Mouse (Mus musculus) lung, adult 18-20 months (tissue): ENCODE results near the gene Zbtb24.

Experiments
- DNase-seq, 2 experiments: peaks; one replicate each; pipeline ENCODE4 v3.0.0; 2022; ENCODE audit warnings: mixed read lengths in 2 of 2

Zbtb24 gene

GRCm38 (mm10) chr10:41467325-41467724 is 17.1 kb downstream of the Zbtb24 start:
- DNase-seq: no peak

DNA sequence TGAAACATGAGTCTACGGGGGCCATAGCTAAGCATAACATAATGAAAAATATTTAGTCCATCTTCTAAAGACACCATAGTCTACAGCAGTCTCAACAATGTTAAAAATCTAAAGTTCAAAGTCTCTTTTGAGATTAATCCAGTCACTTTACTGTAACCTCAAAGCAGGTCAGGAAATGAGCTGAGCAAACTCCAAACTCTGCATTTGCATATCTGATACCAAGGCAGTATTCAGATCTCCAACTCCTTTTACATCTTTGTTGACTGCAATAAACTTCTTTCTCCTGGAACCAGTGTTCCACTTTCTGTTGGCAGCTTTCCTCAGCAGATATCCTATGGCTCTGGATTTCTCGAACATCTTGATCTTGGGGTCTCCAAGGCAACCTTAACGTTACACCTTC is 20.5 kb downstream of the Zbtb24 start:
- DNase-seq: no peak

GRCm38 (mm10) chr10:41472534-41472933 is 22.4 kb downstream of the Zbtb24 start:
- no peak for DNase-seq

- no peak for DNase-seq
Observed at GRCm38 (mm10) chr10:41472962-41473481, 22.8 kb downstream of the Zbtb24 start.

GRCm38 (mm10) chr10:41473782-41474468 is 23.7 kb downstream of the Zbtb24 start:
- DNase-seq: peak; percentile 46 to 49

GRCm38 (mm10) chr10:41474981-41475391 is 24.8 kb downstream of the Zbtb24 start:
- peak; percentile 63 to 75 for DNase-seq

DNA sequence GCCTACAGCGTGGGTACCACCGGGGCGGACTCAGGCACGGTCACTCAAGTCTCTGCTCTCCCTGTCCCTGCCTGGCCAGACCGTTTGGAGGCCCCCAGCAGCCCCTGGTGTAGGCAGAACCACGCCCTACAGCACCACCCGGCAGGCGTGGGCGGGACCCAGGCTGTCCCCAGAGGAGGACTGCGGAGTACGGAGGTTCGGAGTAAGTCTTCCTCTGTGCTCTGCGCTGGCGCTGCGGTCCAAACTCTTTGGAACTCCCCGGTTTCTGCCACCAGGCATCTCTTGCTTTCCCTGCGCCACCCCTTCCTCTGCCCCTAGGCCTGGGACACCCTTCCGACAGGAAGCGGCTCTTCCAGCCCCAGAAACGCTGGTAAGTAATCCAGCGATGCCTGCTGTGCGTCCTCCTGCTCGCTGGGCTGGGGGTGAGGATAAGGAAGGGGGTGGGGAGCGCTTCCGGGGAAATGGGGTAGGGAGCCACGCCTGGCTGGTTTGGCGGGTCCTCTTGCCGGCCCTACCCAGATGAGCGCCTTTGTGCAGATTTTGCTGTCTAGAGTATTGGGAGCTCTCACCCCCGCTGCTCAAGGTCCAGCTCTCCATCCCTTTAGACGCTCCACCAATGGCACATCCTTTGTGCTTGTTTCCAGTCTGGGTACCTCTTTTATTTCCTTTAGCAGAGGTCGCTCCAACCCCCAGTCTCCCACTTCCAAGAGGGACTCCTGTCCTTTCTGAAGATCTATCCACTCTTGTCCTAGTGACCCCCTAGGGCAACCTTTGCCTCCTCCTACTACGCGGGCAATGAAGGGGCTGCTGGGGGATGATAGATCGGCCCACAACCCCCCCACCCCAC is 26.2 kb downstream of the Zbtb24 start, which contains the start of gene Mical1:
Mical1 (plus strand) TSS at position 144 of the 847 bp plus-strand sequence.
- DNase-seq: peak; percentile 78 to 80

DNA sequence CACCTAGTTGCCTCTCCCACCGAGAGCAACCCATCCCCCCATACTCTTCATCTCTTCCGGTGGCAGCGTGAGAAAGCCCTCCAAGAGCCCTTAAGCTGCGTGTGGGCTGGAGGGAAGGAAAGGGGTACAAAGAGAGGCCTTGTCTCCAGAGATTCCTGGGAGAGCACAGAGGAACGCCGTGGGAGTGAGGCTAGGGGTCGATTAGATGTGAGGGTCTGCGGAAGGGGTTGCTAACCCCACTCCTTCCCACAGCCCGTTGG is 26.8 kb downstream of the Zbtb24 start:
- DNase-seq: no peak

DNA sequence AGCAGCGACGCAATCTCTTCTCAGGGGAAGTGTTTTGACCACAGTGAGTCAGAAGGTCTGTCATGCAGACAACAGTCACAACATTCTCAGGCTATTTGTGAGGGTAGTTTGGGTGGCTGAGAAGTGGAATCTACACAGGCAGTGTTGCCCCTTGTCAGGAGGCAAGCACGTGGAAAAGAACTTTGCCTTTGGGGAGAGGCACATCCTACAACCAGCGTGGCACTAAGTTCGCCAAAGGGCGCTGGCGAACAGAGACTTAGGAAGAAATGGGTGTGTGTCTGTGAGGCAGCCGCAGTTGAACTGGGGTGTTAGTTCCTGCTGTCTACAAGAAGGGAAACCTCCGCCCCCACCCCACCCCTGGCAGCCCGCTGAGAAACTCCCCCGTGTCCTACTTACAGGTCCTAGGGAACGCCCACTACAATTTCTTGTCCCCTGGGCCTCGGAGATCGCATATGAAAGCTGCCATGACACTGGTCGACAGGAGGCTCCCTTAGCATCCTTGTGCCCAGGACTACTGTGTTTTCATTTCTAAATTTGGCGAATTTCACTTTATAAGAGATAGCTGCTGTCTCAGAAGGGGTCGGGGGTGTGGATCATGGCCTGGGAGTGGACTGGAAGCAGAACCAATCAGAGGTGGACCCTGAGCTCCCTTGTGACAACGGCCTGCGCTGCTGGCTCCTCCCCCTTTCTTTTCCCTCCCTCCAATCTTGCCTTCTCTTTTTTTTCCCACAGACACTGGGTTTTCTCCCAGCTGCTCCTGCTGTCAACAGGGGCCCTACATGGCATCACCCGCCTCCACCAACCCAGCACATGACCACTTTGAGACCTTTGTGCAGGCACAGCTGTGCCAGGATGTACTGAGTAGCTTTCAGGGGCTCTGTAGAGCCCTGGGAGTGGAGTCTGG is 27.3 kb downstream of the Zbtb24 start:
- DNase-seq: peak; percentile 80 to 83

DNA sequence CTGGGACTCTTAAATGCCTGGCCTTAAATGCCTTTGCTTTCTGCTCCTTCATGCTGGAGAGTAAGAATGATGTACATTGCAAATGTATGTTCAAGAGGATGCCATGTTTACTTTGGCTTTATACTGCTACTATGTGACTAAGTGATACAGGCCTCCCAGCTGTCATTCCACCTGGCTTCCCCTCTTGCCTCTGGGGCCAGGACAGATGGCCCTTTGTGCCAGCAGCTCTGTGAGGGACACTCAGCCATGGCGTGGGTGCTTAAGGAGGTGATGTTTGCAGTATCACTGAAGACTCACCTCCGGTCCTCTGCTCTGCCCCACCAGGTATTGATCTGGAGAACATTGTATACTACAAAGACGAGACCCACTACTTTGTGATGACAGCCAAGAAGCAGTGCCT is 29.8 kb downstream of the Zbtb24 start:
- no peak for DNase-seq

- no peak for DNase-seq
Observed at GRCm38 (mm10) chr10:41480938-41481880, 31.0 kb downstream of the Zbtb24 start.

GRCm38 (mm10) chr10:41482446-41482845 is 32.3 kb downstream of the Zbtb24 start:
- no peak for DNase-seq

DNA sequence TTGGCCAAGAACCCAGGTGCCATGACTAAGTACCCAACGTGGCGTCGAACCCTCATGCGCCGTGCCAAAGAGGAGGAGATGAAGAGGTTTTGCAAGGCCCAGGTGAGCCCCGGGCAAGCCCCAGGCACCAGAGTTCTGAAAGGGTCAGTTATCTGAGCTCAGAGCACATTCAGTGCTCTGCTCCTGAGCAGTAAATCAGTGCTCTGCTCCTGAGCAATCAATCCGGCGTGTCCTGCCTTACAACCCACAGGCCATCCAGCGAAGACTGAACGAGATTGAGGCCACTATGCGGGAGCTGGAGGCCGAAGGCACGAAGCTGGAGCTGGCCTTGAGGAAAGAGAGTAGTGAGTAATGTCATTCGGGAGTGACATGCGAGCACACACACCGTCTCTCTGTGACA is 35.6 kb downstream of the Zbtb24 start:
- DNase-seq: no peak

DNA sequence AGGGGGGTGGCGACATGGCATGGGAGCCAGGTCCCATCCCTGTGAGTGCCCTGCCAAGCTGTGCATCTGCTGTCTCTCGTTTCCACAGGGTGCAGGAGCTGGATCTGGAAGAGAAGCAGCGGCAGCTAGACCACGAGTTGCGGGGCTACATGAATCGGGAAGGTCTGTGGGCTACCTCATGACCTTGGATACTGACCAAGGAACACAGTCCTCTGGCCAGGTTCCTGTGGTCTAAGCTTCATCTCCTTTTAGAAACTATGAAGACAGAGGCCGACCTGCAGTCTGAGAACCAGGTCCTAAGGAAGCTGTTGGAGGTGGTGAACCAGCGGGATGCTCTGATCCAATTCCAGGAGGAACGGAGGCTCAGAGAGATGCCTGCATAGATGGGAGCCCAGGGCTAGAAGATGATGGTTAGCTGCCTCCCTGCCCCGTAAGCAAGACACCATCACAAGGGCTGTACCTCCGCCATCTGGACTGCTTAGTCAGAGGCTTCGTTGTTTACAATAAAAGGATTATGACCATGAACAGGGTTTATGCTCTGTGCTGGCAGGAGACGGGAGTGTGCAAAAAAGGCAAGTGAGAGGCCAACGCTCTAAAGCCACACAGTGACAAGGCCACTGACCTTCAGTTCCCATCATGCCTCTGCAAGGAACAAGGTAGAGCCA is 36.5 kb downstream of the Zbtb24 start:
- no peak for DNase-seq

- DNase-seq: peak in 1 of 2 experiments; percentile 16
Observed at GRCm38 (mm10) chr10:41488877-41489276, 38.7 kb downstream of the Zbtb24 start.

DNA sequence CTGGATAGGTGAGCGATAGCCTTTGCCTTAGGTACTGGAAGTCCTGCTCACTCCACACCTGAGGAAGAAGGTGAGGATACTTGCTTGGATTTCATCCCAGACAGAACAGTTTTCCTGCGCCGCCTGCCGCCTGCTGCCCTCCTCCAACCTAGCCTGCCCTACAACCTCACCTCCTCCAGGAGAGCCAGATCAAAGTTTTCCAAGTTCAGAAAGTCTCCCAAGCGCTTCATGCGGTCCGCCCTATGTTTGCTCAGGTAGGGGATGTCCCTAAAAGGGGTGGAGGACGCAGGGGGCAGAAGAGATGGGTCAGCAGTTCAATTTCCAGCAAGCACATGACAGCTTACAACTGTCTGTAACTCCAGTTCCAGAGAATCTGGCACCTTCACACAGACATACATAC is 39.1 kb downstream of the Zbtb24 start:
- DNase-seq: no peak

GRCm38 (mm10) chr10:41489708-41490517 is 39.7 kb downstream of the Zbtb24 start, which contains the start of the genes Smpd2 and Ppil6:
TSS of gene Smpd2 (minus strand) at chr10:41490369.
TSS of gene Ppil6 (plus strand) at chr10:41490439.
- peak; percentile 97 for DNase-seq

GRCm38 (mm10) chr10:41490518-41490873 is 40.3 kb downstream of the Zbtb24 start:
- no peak for DNase-seq

DNA sequence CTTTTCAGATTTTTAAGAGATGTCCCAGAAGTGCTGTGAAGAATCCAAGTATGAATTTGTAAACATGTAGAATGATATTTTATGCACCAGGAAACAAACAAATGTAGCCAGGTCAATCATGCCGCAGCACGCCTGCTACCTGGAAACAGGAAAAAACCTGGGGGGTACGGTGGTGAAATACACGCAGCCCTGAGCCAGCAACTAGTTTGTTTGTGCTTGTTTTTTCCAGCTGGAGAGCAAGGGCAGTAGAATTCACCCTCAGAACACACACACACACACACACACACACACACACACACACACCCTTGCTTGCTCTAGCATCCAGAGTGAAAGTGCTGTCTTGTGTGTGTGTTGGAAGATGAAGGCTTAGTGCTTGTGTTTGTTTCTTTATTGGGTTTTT is 40.9 kb downstream of the Zbtb24 start:
- peak in 1 of 2 experiments; percentile 39 for DNase-seq

GRCm38 (mm10) chr10:41500941-41501340 is 50.8 kb downstream of the Zbtb24 start:
- DNase-seq: peak in 1 of 2 experiments; percentile 47
